ENCODE assay signal across 9 mouse cellular contexts in the genomic region with DNA sequence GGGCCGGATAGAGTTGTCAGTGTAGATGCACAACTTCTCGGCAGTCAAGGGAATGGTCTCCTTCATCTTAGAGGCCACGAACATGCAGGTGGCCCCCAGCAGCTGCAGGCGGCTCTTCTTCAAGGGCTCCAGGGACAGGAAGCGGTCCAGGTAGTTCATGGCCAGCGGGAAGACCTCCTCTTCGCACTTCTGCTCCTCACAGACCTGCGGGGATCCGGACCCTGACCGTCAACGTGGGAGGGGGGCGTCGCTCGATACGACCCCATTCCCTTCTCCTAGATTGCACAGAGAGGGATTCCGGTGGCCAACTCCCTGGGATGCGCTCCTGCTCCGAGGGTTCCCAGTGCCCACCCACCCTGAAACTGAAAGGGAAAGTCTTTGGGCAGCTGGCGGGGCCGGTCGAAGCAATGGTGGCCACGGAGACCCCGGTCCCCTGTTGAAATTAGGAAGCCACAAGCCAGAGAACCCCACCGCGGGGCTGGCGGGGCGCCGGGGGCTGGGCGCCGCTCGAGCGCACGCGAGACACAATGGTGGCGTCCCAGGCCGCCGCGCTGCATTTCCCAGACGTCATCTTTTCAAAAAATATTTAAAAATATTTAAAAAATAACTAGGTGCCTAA. TPM values are rescaled to one million over a fixed set of nuclear protein-coding genes. Genes with fewer than 3 reads are reported as not detected.
DNase-seq lines count a peak whose midpoint lies in the region; ATAC-seq and TF ChIP-seq lines count a peak whose summit lies in the region.
"Had no signal": no experiment of that assay in that cellular context is flagged by ENCODE, and none has a peak within 500 bp of the region (broad histone marks: within the 10 kb centered on the region; RNA-seq: fewer than 3 reads in every experiment).

No protein-coding gene starts in this region.

- ATAC-seq in forebrain, postnatal 0 days, result no peak
- no peak for ATAC-seq in midbrain, embryonic 14.5 days (ENCODE audit: low FRiP score, low TSS enrichment)
- no peak for ATAC-seq in erythroid progenitor cell, adult 5-6 weeks (replicated peaks; ENCODE audit: low FRiP score, poor library complexity, severe bottlenecking)

- TF ChIP-seq POLR2A in ES-Bruce4 (IDR thresholded peaks at IDR 0.05; ENCODE audit: insufficient read depth, low read length), result no peak

- H3K9ac ChIP-seq in ES-Bruce4 (ENCODE audit: low read depth, poor library complexity, severe bottlenecking), result peak overlapping the region; percentile 94
- peak overlapping the region; percentile 52 for H3K9ac ChIP-seq in forebrain, postnatal 0 days
- peak overlapping the region; percentile 62 for H3K9ac ChIP-seq in midbrain, embryonic 14.5 days (replicated peaks; ENCODE audit: low read length)

- no peak for TF ChIP-seq CTCF in ES-Bruce4 (IDR thresholded peaks at IDR 0.05; ENCODE audit: low read depth, low read length)
- no peak for TF ChIP-seq CTCF in forebrain, postnatal 0 days (IDR thresholded peaks at IDR 0.05; ENCODE audit: low read depth)

- H3K36me3 ChIP-seq in ES-Bruce4 (ENCODE audit: control insufficient read depth, insufficient read depth, low read length, poor library complexity, severe bottlenecking), result peaks cover 24% of the 10 kb centered on the region
- no peaks in the 10 kb centered on the region for H3K36me3 ChIP-seq in forebrain, postnatal 0 days (ENCODE audit: insufficient read depth)
- H3K36me3 ChIP-seq in midbrain, embryonic 14.5 days (ENCODE audit: control insufficient read depth, insufficient read depth, low read length), result peaks cover 12% of the 10 kb centered on the region

- DNase-seq in embryo, embryonic 10 days (ENCODE audit: low spot score), result peak; percentile 33
- DNase-seq in embryo, embryonic 10.5 days (ENCODE audit: low spot score), result no peak
- DNase-seq in forebrain, postnatal 0 days, result peak; percentile 18
- peak; percentile 22 for DNase-seq in kidney, postnatal 14 days
- peak; percentile 54 for DNase-seq in midbrain, embryonic 14.5 days
- DNase-seq in urinary bladder, adult 2 months (ENCODE audit: low spot score), result no peak

- TF ChIP-seq EP300 in ES-Bruce4 (IDR thresholded peaks at IDR 0.05; ENCODE audit: insufficient read depth, low read depth, low read length), result no peak

- no peaks in the 10 kb centered on the region for H3K9me3 ChIP-seq in ES-Bruce4 (replicated peaks; ENCODE audit: control insufficient read depth, insufficient read depth, low read length, poor library complexity, severe bottlenecking)
- no peaks in the 10 kb centered on the region for H3K9me3 ChIP-seq in forebrain, postnatal 0 days (ENCODE audit: low read length)
- no peaks in the 10 kb centered on the region for H3K9me3 ChIP-seq in midbrain, embryonic 14.5 days (ENCODE audit: control insufficient read depth, low read length)

- H3K4me1 ChIP-seq in ES-Bruce4 (ENCODE audit: control insufficient read depth, insufficient read depth, low read length), result no peaks in the 10 kb centered on the region
- peaks cover 32% of the 10 kb centered on the region for H3K4me1 ChIP-seq in forebrain, postnatal 0 days (ENCODE audit: insufficient read depth)
- H3K4me1 ChIP-seq in midbrain, embryonic 14.5 days (ENCODE audit: control insufficient read depth, insufficient read depth, low read length), result peaks cover 40% of the 10 kb centered on the region

- WGBS in forebrain, postnatal 0 days, result under 1% methylated on average over 39 of the region's 39 CpGs
- WGBS in midbrain, embryonic 14.5 days, result under 1% methylated on average over 39 of the region's 39 CpGs

- peak overlapping the region; percentile 84 for H3K4me3 ChIP-seq in ES-Bruce4 (ENCODE audit: low read depth, low read length)
- H3K4me3 ChIP-seq in forebrain, postnatal 0 days (ENCODE audit: low read depth, low read length), result peak overlapping the region; percentile 44
- peak overlapping the region; percentile 48 for H3K4me3 ChIP-seq in midbrain, embryonic 14.5 days (replicated peaks; ENCODE audit: low read depth, low read length)

- H3K4me2 ChIP-seq in forebrain, postnatal 0 days (ENCODE audit: low read depth), result peak overlapping the region; percentile 87
- H3K4me2 ChIP-seq in midbrain, embryonic 14.5 days (ENCODE audit: low read length), result peak overlapping the region; percentile 96

- no peak overlapping the region for H3K27ac ChIP-seq in ES-Bruce4 (ENCODE audit: insufficient read depth, low read length)
- H3K27ac ChIP-seq in forebrain, postnatal 0 days (ENCODE audit: low read depth, low read length), result no peak overlapping the region
- peak overlapping the region; percentile 20; the same call in 1 of the 2 replicates for H3K27ac ChIP-seq in midbrain, embryonic 14.5 days (replicated peaks; ENCODE audit: low read depth, low read length)

- no peaks in the 10 kb centered on the region for H3K27me3 ChIP-seq in ES-Bruce4 (ENCODE audit: control insufficient read depth, insufficient read depth, low read length, poor library complexity, severe bottlenecking)
- H3K27me3 ChIP-seq in forebrain, postnatal 0 days (ENCODE audit: insufficient read depth, low read length), result peaks cover 44% of the 10 kb centered on the region
- peaks cover 38% of the 10 kb centered on the region for H3K27me3 ChIP-seq in midbrain, embryonic 14.5 days (ENCODE audit: control insufficient read depth, insufficient read depth, low read length)

RNA-seq across cellular contexts. Expression of a gene that starts 1.7 kb away (rescaled TPM):
- 36.3 and 36.5 TPM in 2 replicates for polyA plus RNA-seq in ES-Bruce4 (2011; ENCODE audit: insufficient read depth, insufficient read length, low read depth, missing spikeins)
- 21.6 and 33.5 TPM in 2 replicates for total RNA-seq in forebrain, postnatal 0 days (2014; rRNA removed)
- 23.9 and 29.0 TPM in 2 replicates for polyA plus RNA-seq in forebrain, postnatal 0 days (2015; fragmentation: Nextera tagmentation; extraction: Ambion mirVana)
- polyA plus RNA-seq in midbrain, embryonic 14.5 days (2014; fragmentation: Nextera tagmentation; extraction: Ambion mirVana), result 40.1 and 76.3 TPM in 2 replicates
- 1.4 and 1.7 TPM in 2 replicates for total RNA-seq in erythroid progenitor cell, adult 5-6 weeks (2015; ENCODE audit: low replicate concordance)
- total RNA-seq in erythroid progenitor cell, adult 5-6 weeks (2017; ENCODE audit: low replicate concordance), result 1.3 and 1.7 TPM in 2 replicates
- 79.1 and 96.1 TPM in 2 replicates for polyA plus RNA-seq in urinary bladder, adult 2 months (2012; rRNA removed)

RNA-seq across cellular contexts. Expression of a gene that starts 23.1 kb away (rescaled TPM):
- polyA plus RNA-seq in ES-Bruce4 (2011; ENCODE audit: insufficient read depth, insufficient read length, low read depth, missing spikeins), result 21.5 and 30.7 TPM in 2 replicates
- 21.7 and 22.4 TPM in 2 replicates for total RNA-seq in forebrain, postnatal 0 days (2014; rRNA removed)
- polyA plus RNA-seq in forebrain, postnatal 0 days (2015; fragmentation: Nextera tagmentation; extraction: Ambion mirVana), result 16.4 and 17.6 TPM in 2 replicates
- polyA plus RNA-seq in midbrain, embryonic 14.5 days (2014; fragmentation: Nextera tagmentation; extraction: Ambion mirVana), result 25.4 and 34.8 TPM in 2 replicates
- 5.4 and 10.8 TPM in 2 replicates for total RNA-seq in erythroid progenitor cell, adult 5-6 weeks (2015; ENCODE audit: low replicate concordance)
- 27.9 and 85.0 TPM in 2 replicates for total RNA-seq in erythroid progenitor cell, adult 5-6 weeks (2017; ENCODE audit: low replicate concordance)
- polyA plus RNA-seq in urinary bladder, adult 2 months (2012; rRNA removed), result 48.1 and 48.3 TPM in 2 replicates

RNA-seq across cellular contexts. Expression of a gene that starts 41.7 kb away (rescaled TPM):
- 3.1 and 3.3 TPM in 2 replicates for polyA plus RNA-seq in ES-Bruce4 (2011; ENCODE audit: insufficient read depth, insufficient read length, low read depth, missing spikeins)
- total RNA-seq in forebrain, postnatal 0 days (2014; rRNA removed), result 2.5 and 4.0 TPM in 2 replicates
- 5.0 and 6.1 TPM in 2 replicates for polyA plus RNA-seq in forebrain, postnatal 0 days (2015; fragmentation: Nextera tagmentation; extraction: Ambion mirVana)
- polyA plus RNA-seq in midbrain, embryonic 14.5 days (2014; fragmentation: Nextera tagmentation; extraction: Ambion mirVana), result 44.5 and 62.6 TPM in 2 replicates
- not detected in 2 replicates for total RNA-seq in erythroid progenitor cell, adult 5-6 weeks (2015; ENCODE audit: low replicate concordance)
- total RNA-seq in erythroid progenitor cell, adult 5-6 weeks (2017; ENCODE audit: low replicate concordance), result not detected in 2 replicates
- polyA plus RNA-seq in urinary bladder, adult 2 months (2012; rRNA removed), result not detected in 2 replicates
- total RNA-seq: hematopoietic stem cell, adult 5-6 weeks had no signal

Comparison
In these comparisons a context has a peak if more than half of its experiments do, and no peak if none do; other contexts are left out.
1. DNase-seq: peak in embryo, embryonic 10 days (single experiment), forebrain, postnatal 0 days (single experiment), kidney, postnatal 14 days (single experiment) and midbrain, embryonic 14.5 days (single experiment); none in embryo, embryonic 10.5 days (single experiment) and urinary bladder, adult 2 months (single experiment).
2. Peak in every context shown above with its lines, with median percentiles within 50 percentile points of each other: H3K4me3 ChIP-seq and H3K9ac ChIP-seq.